Mouse (Mus musculus): Measurements from ENCODE around the gene Timm17b.

GRCm38 (mm10) chrX:7898211-7898610, 946 bp upstream of the Timm17b start:
- TF ChIP-seq CTCF (IDR thresholded peaks at IDR 0.05; ENCODE audit: borderline replicate concordance, control insufficient read depth, extremely low read depth, insufficient read depth, low read length, poor library complexity) (no peak), POLR2A (IDR thresholded peaks at IDR 0.05; ENCODE audit: control insufficient read depth, extremely low read depth, insufficient read depth, low read length, poor library complexity) (no peak)

Measured in thymus, adult 2 months (tissue).